Mouse (Mus musculus) ES-Bruce4 (cell line): ENCODE data around the gene Rorb.

Experiments used
- CTCF ChIP-seq: IDR thresholded peaks from one replicate; pipeline ENCODE4 v1.8.1; 2011; ENCODE audit warnings: low read depth, low read length
- EP300 ChIP-seq: IDR thresholded peaks from 2 replicates; pipeline ENCODE4 v1.6.1; 2011; ENCODE audit warnings: low read depth, low read length; ENCODE audit not compliant: insufficient read depth

DNA sequence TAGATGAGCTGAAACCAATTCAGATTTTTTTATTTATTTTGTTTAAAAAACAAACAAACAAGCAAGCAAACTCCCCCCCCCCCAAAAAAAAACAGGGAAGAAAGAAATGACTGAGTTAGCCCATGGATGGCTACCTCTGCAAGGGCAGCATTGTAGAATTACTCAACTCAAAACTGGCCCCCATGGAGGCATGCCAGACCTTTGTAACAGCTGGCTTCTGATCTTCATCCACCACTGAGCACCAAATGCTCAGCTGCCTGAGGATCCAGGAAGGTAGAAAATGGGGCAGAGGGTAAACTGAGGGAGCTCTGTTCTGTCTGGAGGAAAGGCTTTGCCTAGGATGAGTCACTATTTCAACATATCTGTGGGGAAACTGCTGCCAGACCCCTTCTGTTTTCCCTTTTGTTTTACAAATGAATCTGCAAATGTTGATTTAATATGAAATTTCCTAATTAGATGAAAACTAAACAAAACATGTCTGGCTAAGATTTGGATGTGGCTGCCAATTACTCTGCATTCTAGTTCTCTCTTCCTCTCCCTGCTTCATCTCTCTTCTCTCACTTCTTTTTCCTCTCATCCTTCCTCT, 199.1 kb downstream of the Rorb start:
- TF ChIP-seq CTCF: no peak
- no peak for TF ChIP-seq EP300
